Mouse (Mus musculus): Measurements from ENCODE around the gene Zswim4. TPM values are rescaled to one million over a fixed set of nuclear protein-coding genes. Genes with fewer than 3 reads are reported as not detected.

The Zswim4 gene
- polyA plus RNA-seq, 1 experiment from 2014 or later = 17.3 TPM

- Histone ChIP-seq H3K4me3 (replicated peaks) (peak overlapping the region; percentile 56), H3K27ac (peak overlapping the region; percentile 97), H3K9ac (peak overlapping the region; percentile 52), H3K36me3 (no peaks in the 10 kb centered on the region), H3K9me3 (replicated peaks) (no peaks in the 10 kb centered on the region), H3K27me3 (no peaks in the 10 kb centered on the region), H3K4me2 (peak overlapping the region; percentile 64), H3K4me1 (peaks cover 62% of the 10 kb centered on the region)
- peak; percentile 47 for ATAC-seq (replicated peaks; ENCODE audit: low FRiP score)
- 2% methylated on average over 43 of the region's 43 CpGs for WGBS
These were observed 39.5 kb downstream of the Zswim4 start for GRCm38 (mm10) chr8:84197141-84197921.

GRCm38 (mm10) chr8:84194224-84194743 lies 42.6 kb downstream of the Zswim4 start:
- 83% methylated on average over 3 of the region's 3 CpGs for WGBS
- no peaks in the 10 kb centered on the region for H3K9me3 ChIP-seq (replicated peaks)
- no peak overlapping the region for H3K4me3 ChIP-seq (replicated peaks)
- H3K27me3 ChIP-seq = no peaks in the 10 kb centered on the region
- H3K9ac ChIP-seq = no peak overlapping the region
- no peak overlapping the region for H3K4me2 ChIP-seq
- no peak overlapping the region for H3K27ac ChIP-seq
- no peaks in the 10 kb centered on the region for H3K36me3 ChIP-seq
- ATAC-seq (replicated peaks; ENCODE audit: low FRiP score) = no peak
- H3K4me1 ChIP-seq = peaks cover 48% of the 10 kb centered on the region

- H3K4me1 ChIP-seq = peaks cover 44% of the 10 kb centered on the region
- H3K9ac ChIP-seq = no peak overlapping the region
- ATAC-seq (replicated peaks; ENCODE audit: low FRiP score) = no peak
- 0 out of 2 replicates have a peak overlapping the region, but pooled peaks have one; percentile 38 for H3K27ac ChIP-seq
- 88% methylated on average over 5 of the region's 5 CpGs for WGBS
- H3K4me2 ChIP-seq = no peak overlapping the region
- H3K4me3 ChIP-seq (replicated peaks) = no peak overlapping the region
- no peaks in the 10 kb centered on the region for H3K9me3 ChIP-seq (replicated peaks)
- H3K36me3 ChIP-seq = no peaks in the 10 kb centered on the region
- H3K27me3 ChIP-seq = no peaks in the 10 kb centered on the region
These were observed 43.3 kb downstream of the Zswim4 start for GRCm38 (mm10) chr8:84193566-84193965.

- Histone ChIP-seq H3K36me3 (no peaks in the 10 kb centered on the region), H3K4me1 (peaks cover 41% of the 10 kb centered on the region), H3K4me3 (replicated peaks) (no peak overlapping the region), H3K4me2 (peak overlapping the region; percentile 59; the same call in 1 of the 2 replicates), H3K9me3 (replicated peaks) (no peaks in the 10 kb centered on the region), H3K27me3 (no peaks in the 10 kb centered on the region), H3K27ac (0 out of 2 replicates have a peak overlapping the region, but pooled peaks have one; percentile 83), H3K9ac (no peak overlapping the region)
- WGBS = 69% methylated on average over 4 of the region's 4 CpGs
- ATAC-seq (replicated peaks; ENCODE audit: low FRiP score) = no peak
These were observed 43.7 kb downstream of the Zswim4 start for GRCm38 (mm10) chr8:84193161-84193560.

- no peaks in the 10 kb centered on the region for H3K36me3 ChIP-seq
- H3K4me3 ChIP-seq (replicated peaks) = peak overlapping the region; percentile 31
- no peaks in the 10 kb centered on the region for H3K9me3 ChIP-seq (replicated peaks)
- peak; percentile 61 for ATAC-seq (replicated peaks; ENCODE audit: low FRiP score)
- peak overlapping the region; percentile 19; the same call in 1 of the 2 replicates for H3K9ac ChIP-seq
- H3K27ac ChIP-seq = peak overlapping the region; percentile 83
- H3K27me3 ChIP-seq = no peaks in the 10 kb centered on the region
- peaks cover 35% of the 10 kb centered on the region for H3K4me1 ChIP-seq
- H3K4me2 ChIP-seq = peak overlapping the region; percentile 59
- 4% methylated on average over 32 of the region's 33 CpGs for WGBS
These were observed 44.3 kb downstream of the Zswim4 start for GRCm38 (mm10) chr8:84192555-84192954.

GRCm38 (mm10) chr8:84192023-84192422 lies 44.8 kb downstream of the Zswim4 start:
- Histone ChIP-seq H3K27me3 (no peaks in the 10 kb centered on the region), H3K27ac (peak overlapping the region; percentile 83), H3K4me2 (peak overlapping the region; percentile 59), H3K4me1 (peaks cover 35% of the 10 kb centered on the region), H3K36me3 (no peaks in the 10 kb centered on the region), H3K4me3 (replicated peaks) (peak overlapping the region; percentile 31), H3K9me3 (replicated peaks) (no peaks in the 10 kb centered on the region), H3K9ac (peak overlapping the region; percentile 19; the same call in 1 of the 2 replicates)
- 23% methylated on average over 13 of the region's 13 CpGs for WGBS
- ATAC-seq (replicated peaks; ENCODE audit: low FRiP score) = peak; percentile 71

- no peaks in the 10 kb centered on the region for H3K36me3 ChIP-seq
- H3K27me3 ChIP-seq = no peaks in the 10 kb centered on the region
- H3K9ac ChIP-seq = no peak overlapping the region
- H3K4me1 ChIP-seq = peaks cover 39% of the 10 kb centered on the region
- H3K4me2 ChIP-seq = no peak overlapping the region
- 91% methylated on average over 7 of the region's 7 CpGs for WGBS
- H3K4me3 ChIP-seq (replicated peaks) = no peak overlapping the region
- no peak for ATAC-seq (replicated peaks; ENCODE audit: low FRiP score)
- H3K9me3 ChIP-seq (replicated peaks) = no peaks in the 10 kb centered on the region
- H3K27ac ChIP-seq = peak overlapping the region; percentile 5; the same call in 1 of the 2 replicates
These were observed 46.5 kb downstream of the Zswim4 start for GRCm38 (mm10) chr8:84190191-84190867.

GRCm38 (mm10) chr8:84189603-84190002 lies 47.3 kb downstream of the Zswim4 start:
- WGBS = 54% methylated on average over 4 of the region's 4 CpGs
- no peaks in the 10 kb centered on the region for H3K27me3 ChIP-seq
- H3K27ac ChIP-seq = peak overlapping the region; percentile 51; the same call in 1 of the 2 replicates
- 0 out of 2 replicates have a peak overlapping the region, but pooled peaks have one; percentile 12 for H3K9ac ChIP-seq
- no peak overlapping the region for H3K4me3 ChIP-seq (replicated peaks)
- H3K4me1 ChIP-seq = peaks cover 40% of the 10 kb centered on the region
- no peaks in the 10 kb centered on the region for H3K36me3 ChIP-seq
- no peak for ATAC-seq (replicated peaks; ENCODE audit: low FRiP score)
- H3K4me2 ChIP-seq = no peak overlapping the region
- no peaks in the 10 kb centered on the region for H3K9me3 ChIP-seq (replicated peaks)

GRCm38 (mm10) chr8:84188671-84189070 lies 48.2 kb downstream of the Zswim4 start:
- Histone ChIP-seq H3K27me3 (no peaks in the 10 kb centered on the region), H3K4me3 (replicated peaks) (no peak overlapping the region), H3K4me2 (no peak overlapping the region), H3K27ac (no peak overlapping the region), H3K9me3 (replicated peaks) (no peaks in the 10 kb centered on the region), H3K36me3 (no peaks in the 10 kb centered on the region), H3K4me1 (peaks cover 48% of the 10 kb centered on the region), H3K9ac (no peak overlapping the region)
- 83% methylated on average over 10 of the region's 10 CpGs for WGBS
- no peak for ATAC-seq (replicated peaks; ENCODE audit: low FRiP score)

GRCm38 (mm10) chr8:84187065-84187755 lies 49.6 kb downstream of the Zswim4 start:
- H3K9ac ChIP-seq = peak overlapping the region; percentile 47
- no peaks in the 10 kb centered on the region for H3K9me3 ChIP-seq (replicated peaks)
- H3K36me3 ChIP-seq = no peaks in the 10 kb centered on the region
- peaks cover 46% of the 10 kb centered on the region for H3K4me1 ChIP-seq
- ATAC-seq (replicated peaks; ENCODE audit: low FRiP score) = no peak
- peak overlapping the region; percentile 39 for H3K4me3 ChIP-seq (replicated peaks)
- peak overlapping the region; percentile 74 for H3K4me2 ChIP-seq
- H3K27ac ChIP-seq = peak overlapping the region; percentile 54
- 3% methylated on average over 21 of the region's 21 CpGs for WGBS
- no peaks in the 10 kb centered on the region for H3K27me3 ChIP-seq

GRCm38 (mm10) chr8:84186547-84186946 lies 50.3 kb downstream of the Zswim4 start:
- no peaks in the 10 kb centered on the region for H3K9me3 ChIP-seq (replicated peaks)
- ATAC-seq (replicated peaks; ENCODE audit: low FRiP score) = peak; percentile 16; the same call in 1 of the 2 replicates
- H3K9ac ChIP-seq = peak overlapping the region; percentile 47
- WGBS = 2% methylated on average over 12 of the region's 12 CpGs
- H3K4me3 ChIP-seq (replicated peaks) = peak overlapping the region; percentile 39
- H3K4me1 ChIP-seq = peaks cover 46% of the 10 kb centered on the region
- H3K36me3 ChIP-seq = no peaks in the 10 kb centered on the region
- peak overlapping the region; percentile 54 for H3K27ac ChIP-seq
- no peaks in the 10 kb centered on the region for H3K27me3 ChIP-seq
- H3K4me2 ChIP-seq = peak overlapping the region; percentile 74

Data from kidney, embryonic 15.5 days (tissue).